Mouse (Mus musculus): Measurements from ENCODE around the gene Slc44a1. TPM values are rescaled to one million over a fixed set of nuclear protein-coding genes. Genes with fewer than 3 reads are reported as not detected.

The Slc44a1 gene
- total RNA-seq, 2 experiments from 2014 or later: 83.8 to 91.3 TPM

GRCm38 (mm10) chr4:53539929-53540328, 99.7 kb downstream of the Slc44a1 start:
- DNase-seq: no peak

DNA sequence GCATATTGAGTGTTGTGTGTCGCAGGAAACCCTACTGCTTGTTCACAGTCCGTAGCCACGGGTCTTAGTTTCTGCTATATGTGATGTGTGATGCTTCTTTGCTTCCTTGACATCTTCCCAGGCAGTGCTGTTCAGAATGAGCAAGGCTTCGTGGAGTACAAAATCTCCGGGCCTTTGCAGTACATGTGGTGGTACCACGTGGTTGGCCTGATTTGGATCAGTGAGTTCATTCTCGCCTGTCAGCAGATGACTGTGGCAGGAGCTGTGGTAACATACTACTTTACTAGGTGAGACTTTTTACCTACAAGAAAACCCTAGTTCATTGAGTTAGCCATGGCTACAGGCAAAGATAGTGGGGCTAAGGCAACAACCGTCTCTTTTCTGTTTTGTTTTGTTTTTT, 103.2 kb downstream of the Slc44a1 start:
- DNase-seq: no peak

DNA sequence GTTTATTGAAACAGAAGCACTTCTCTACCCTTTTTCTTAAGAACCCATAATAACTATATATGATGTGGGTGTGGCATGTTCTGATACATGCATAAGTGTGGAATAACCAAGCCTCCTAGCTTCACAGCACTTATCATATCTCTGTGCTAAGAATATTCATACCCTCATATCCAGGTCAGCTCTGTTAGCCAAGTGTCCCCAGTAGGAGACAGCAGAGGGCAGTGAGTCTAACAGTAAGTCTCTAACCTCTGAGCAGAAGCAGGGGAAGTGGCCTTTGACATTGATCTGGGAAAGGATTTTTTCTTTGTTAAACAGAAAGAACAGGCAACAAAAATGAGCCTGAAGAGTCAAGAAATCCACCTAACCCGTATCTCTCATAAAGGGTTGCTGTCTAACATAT, 104.7 kb downstream of the Slc44a1 start:
- DNase-seq: no peak

GRCm38 (mm10) chr4:53547381-53547780, 107.2 kb downstream of the Slc44a1 start:
- DNase-seq: no peak

GRCm38 (mm10) chr4:53549375-53549774, 109.2 kb downstream of the Slc44a1 start:
- no peak for DNase-seq

GRCm38 (mm10) chr4:53564618-53565017, 124.4 kb downstream of the Slc44a1 start:
- DNase-seq: no peak

GRCm38 (mm10) chr4:53567065-53567464, 126.9 kb downstream of the Slc44a1 start:
- no peak for DNase-seq

DNA sequence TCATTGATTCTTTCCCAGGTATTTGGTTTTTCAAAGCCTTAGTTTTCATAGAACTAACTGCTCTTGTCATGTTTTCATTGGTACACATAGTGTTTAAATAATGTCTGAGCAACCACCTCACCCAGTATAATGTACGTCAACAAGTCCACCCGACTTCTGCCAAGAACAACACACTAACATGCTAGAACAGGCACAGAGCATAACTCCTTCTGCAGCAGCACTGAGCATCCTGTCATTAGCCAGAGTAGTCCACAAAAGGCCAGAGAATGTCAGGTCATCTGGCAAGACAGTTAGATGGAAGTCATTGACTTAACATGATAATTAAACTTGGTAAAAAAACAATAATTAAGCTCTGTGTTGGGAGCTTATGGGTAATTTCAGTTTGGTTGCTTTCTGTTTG, 135.3 kb downstream of the Slc44a1 start:
- no peak for DNase-seq

GRCm38 (mm10) chr4:53587676-53588075, 147.5 kb downstream of the Slc44a1 start:
- no peak for DNase-seq

GRCm38 (mm10) chr4:53588936-53589335, 148.7 kb downstream of the Slc44a1 start:
- DNase-seq: no peak

GRCm38 (mm10) chr4:53589466-53589865, 149.3 kb downstream of the Slc44a1 start:
- no peak for DNase-seq

DNA sequence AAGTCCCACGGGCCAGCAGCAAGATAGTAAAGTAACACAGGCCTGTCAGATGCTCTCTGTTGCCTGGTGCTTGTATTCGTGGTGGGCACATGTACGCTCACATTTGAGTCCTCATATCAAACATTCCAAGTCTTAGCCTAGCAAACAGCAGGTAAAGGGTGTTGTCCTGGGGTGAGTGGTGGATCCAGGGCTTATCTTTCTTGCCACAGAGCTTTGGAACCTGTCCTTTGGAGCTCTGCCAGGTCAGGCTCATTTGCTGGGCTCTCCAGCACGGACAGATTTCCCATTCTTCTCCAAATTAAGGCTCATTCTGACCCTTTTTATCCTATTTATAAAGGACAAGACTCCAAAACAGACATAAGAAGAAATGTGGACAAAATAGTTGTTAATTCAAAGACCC, 149.9 kb downstream of the Slc44a1 start:
- DNase-seq: no peak

DNA sequence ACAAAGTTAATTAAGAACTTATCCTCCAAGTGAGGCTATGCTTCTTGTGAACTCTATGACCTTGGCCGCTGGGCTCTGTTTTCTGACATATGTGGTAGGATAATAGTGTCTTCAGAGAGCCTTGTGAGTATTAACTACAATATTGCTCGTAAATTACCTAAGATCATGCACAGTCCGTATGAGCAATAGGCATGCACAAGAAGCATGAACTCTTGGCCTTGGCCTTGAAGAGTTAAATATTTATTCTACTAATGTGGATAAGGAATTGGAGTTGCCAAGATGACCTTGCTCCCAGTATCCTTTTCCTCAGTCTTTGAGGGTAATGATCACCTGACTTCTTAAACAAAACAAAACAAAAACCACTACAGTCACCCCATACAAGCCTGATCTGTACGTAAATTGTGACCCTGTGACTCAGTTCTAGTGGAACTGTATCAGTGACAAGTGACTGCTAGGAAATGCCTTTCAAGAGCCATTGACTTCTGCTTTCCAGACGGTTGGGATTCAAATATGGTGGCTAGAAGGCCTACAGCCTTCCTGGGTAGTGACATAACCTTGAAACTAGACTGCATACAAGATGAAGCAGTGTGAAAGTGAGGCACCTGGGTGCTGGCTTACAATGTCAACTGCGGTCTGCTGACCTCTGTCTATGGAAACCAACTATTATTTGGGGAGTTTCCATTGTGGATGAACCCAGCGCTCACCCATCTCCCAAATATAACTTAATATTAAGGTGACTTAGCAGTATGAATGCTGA, 150.7 kb downstream of the Slc44a1 start:
- no peak for DNase-seq

GRCm38 (mm10) chr4:53591536-53591935, 151.3 kb downstream of the Slc44a1 start:
- no peak for DNase-seq

DNA sequence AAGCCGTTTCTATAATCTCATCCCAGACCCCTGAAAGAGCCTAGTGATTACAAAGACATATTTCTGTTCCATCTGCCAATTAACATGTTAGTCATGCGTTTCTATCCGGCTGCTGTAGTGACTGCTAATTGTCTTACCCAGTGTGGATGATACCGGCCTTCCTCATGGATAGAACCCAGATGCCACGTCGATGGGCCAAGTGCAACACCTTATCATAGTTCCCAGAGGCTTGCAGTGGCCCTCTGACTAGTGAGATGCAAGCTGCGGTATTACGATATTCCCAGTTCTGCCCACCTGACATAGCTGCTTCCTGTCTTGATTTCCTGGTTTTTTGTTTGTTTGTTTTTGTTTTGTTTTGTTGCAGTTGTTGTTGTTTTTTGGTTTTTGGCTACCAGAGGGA, 151.7 kb downstream of the Slc44a1 start:
- DNase-seq: no peak

- DNase-seq: no peak
Observed at GRCm38 (mm10) chr4:53592386-53592785, 152.2 kb downstream of the Slc44a1 start.

- DNase-seq: peak; percentile 45 to 51
Observed at GRCm38 (mm10) chr4:53594204-53594603, 154.0 kb downstream of the Slc44a1 start.

- DNase-seq: no peak
Observed at GRCm38 (mm10) chr4:53595246-53596062, 155.2 kb downstream of the Slc44a1 start.

- DNase-seq: no peak
Observed at GRCm38 (mm10) chr4:53596063-53596895, 156.1 kb downstream of the Slc44a1 start.

- no peak for DNase-seq
Observed at GRCm38 (mm10) chr4:53600462-53600861, 160.2 kb downstream of the Slc44a1 start.

DNA sequence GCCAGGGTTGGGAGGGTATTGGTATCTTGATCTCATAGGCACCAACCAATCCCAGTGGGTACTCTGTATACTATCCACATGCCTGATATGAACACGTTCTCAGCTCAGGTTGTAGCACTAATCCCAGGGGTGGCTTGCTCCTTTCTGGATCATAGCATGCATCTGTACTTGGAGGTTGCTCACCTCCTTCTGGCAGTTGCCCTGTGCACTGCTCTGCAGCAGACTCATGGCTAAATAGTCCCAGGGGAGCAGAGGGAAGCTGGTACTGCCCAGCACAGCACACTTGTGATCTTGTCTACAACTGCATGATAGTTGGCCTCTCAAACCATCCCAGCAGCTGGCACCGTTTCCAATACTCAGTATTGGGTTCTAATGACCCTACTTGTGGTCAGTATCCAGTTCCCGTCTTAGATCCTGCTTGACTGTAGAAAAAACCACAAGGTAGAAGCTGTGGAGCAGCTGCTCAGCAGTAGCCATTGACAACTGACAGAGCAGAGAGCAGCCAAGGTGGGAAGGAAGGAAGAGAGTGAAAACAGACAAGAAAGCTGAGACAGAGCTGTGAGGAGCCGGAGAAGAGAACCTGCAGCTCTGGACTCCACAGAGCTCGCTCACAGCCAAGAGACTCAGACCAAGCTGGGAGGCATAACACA, 174.5 kb downstream of the Slc44a1 start:
- DNase-seq: no peak

- no peak for DNase-seq
Observed at GRCm38 (mm10) chr4:53617968-53618367, 177.8 kb downstream of the Slc44a1 start.
